9 mouse cellular contexts compared by ENCODE assay signal in genomic region chr12:105504736-105505135, GRCm38 (mm10). TPM values are rescaled to one million over a fixed set of nuclear protein-coding genes. Genes with fewer than 3 reads are reported as not detected.
A peak's percentile ranks its signal among the peaks of the same experiment; 100 is the strongest.
DNase-seq lines count a peak whose midpoint lies in the region; ATAC-seq and TF ChIP-seq lines count a peak whose summit lies in the region.
"Had no signal": no experiment of that assay in that cellular context is flagged by ENCODE, and none has a peak within 500 bp of the region (broad histone marks: within the 10 kb centered on the region; RNA-seq: fewer than 3 reads in every experiment).

No protein-coding gene starts in this region.

- no peak for TF ChIP-seq POLR2A in heart, adult 2 months (IDR thresholded peaks at IDR 0.05; ENCODE audit: insufficient read depth, low read depth, low read length)

- no peaks in the 10 kb centered on the region for H3K36me3 ChIP-seq in heart, adult 2 months (ENCODE audit: control insufficient read depth, insufficient read depth, low read length)
- H3K36me3 ChIP-seq in neural tube, embryonic 15.5 days: no peaks in the 10 kb centered on the region
- no peaks in the 10 kb centered on the region for H3K36me3 ChIP-seq in hindbrain, embryonic 14.5 days (replicated peaks; ENCODE audit: control insufficient read depth, insufficient read depth)

- ATAC-seq in neural tube, embryonic 15.5 days (ENCODE audit: low FRiP score): no peak
- no peak for ATAC-seq in hindbrain, embryonic 14.5 days (ENCODE audit: low FRiP score)

- no peak overlapping the region for H3K27ac ChIP-seq in heart, adult 2 months
- no peak overlapping the region for H3K27ac ChIP-seq in neural tube, embryonic 15.5 days (replicated peaks)
- H3K27ac ChIP-seq in hindbrain, embryonic 14.5 days: no peak overlapping the region
- H3K27ac ChIP-seq: macrophage had no signal

- H3K9me3 ChIP-seq in neural tube, embryonic 15.5 days (replicated peaks): no peaks in the 10 kb centered on the region
- no peaks in the 10 kb centered on the region for H3K9me3 ChIP-seq in hindbrain, embryonic 14.5 days (ENCODE audit: control insufficient read depth, low read length)

- no peak for TF ChIP-seq EP300 in heart, adult 2 months (IDR thresholded peaks at IDR 0.05; ENCODE audit: insufficient read depth, low read depth, low read length)

- TF ChIP-seq CTCF in heart, adult 2 months (IDR thresholded peaks at IDR 0.05): peak; percentile 47

- H3K9ac ChIP-seq in heart, adult 2 months (ENCODE audit: low read depth, low read length): no peak overlapping the region
- no peak overlapping the region for H3K9ac ChIP-seq in neural tube, embryonic 15.5 days (replicated peaks)
- no peak overlapping the region for H3K9ac ChIP-seq in hindbrain, embryonic 14.5 days

- H3K4me3 ChIP-seq in heart, adult 2 months: no peak overlapping the region
- H3K4me3 ChIP-seq in neural tube, embryonic 15.5 days (replicated peaks): no peak overlapping the region
- no peak overlapping the region for H3K4me3 ChIP-seq in hindbrain, embryonic 14.5 days (replicated peaks; ENCODE audit: low read length)

- DNase-seq in heart, adult 2 months: no peak
- DNase-seq in heart, adult 9 months (ENCODE audit: low spot score in 2 of 2): no peak
- peak; percentile 40 for DNase-seq in neural tube, embryonic 10.5 days (ENCODE audit: extremely low spot score, low spot score)
- DNase-seq in induced T-regulatory cell, adult 2 months (ENCODE audit: low read depth): peak; percentile 47
- no peak for DNase-seq in MN1 (ENCODE audit: low spot score)
- DNase-seq in hindbrain, embryonic 14.5 days (ENCODE audit: low spot score): no peak
- no peak for DNase-seq in urinary bladder, postnatal 25 days (ENCODE audit: low spot score)

- H3K4me2 ChIP-seq in neural tube, embryonic 15.5 days: no peak overlapping the region
- H3K4me2 ChIP-seq in hindbrain, embryonic 14.5 days (replicated peaks): no peak overlapping the region

- intact Hi-C loops in heart, adult 2 months (cut with DNase I): no loop called here

- no peaks in the 10 kb centered on the region for H3K79me2 ChIP-seq in heart, adult 2 months (replicated peaks; ENCODE audit: control insufficient read depth, insufficient read depth, low read length)

- 70% methylated on average over 6 of the region's 6 CpGs for WGBS in heart, adult 2 months
- 71% methylated on average over 6 of the region's 6 CpGs for WGBS in neural tube, embryonic 15.5 days
- WGBS in hindbrain, embryonic 14.5 days: 62% methylated on average over 6 of the region's 6 CpGs

- no peaks in the 10 kb centered on the region for H3K27me3 ChIP-seq in heart, adult 2 months (ENCODE audit: control insufficient read depth, insufficient read depth, low read length)
- no peaks in the 10 kb centered on the region for H3K27me3 ChIP-seq in neural tube, embryonic 15.5 days (replicated peaks)
- no peaks in the 10 kb centered on the region for H3K27me3 ChIP-seq in hindbrain, embryonic 14.5 days (ENCODE audit: control insufficient read depth, insufficient read depth, low read length)

- H3K4me1 ChIP-seq in heart, adult 2 months (ENCODE audit: control insufficient read depth, insufficient read depth, low read length): no peaks in the 10 kb centered on the region
- H3K4me1 ChIP-seq in neural tube, embryonic 15.5 days: peaks cover 14% of the 10 kb centered on the region
- no peaks in the 10 kb centered on the region; the same call in 1 of the 2 replicates for H3K4me1 ChIP-seq in hindbrain, embryonic 14.5 days (replicated peaks; ENCODE audit: control insufficient read depth, insufficient read depth, low read length)

RNA-seq across cellular contexts. Expression of gene D430019H16Rik, which starts 51.1 kb away (rescaled TPM):
- under 1 TPM; 0.14 to 0.16 TPM for total RNA-seq in heart, adult 2 months (2021)
- 1.0 and 1.1 TPM in 2 replicates for polyA plus RNA-seq in heart, adult 2 months (2012; rRNA removed)
- polyA plus RNA-seq in neural tube, embryonic 15.5 days (2015; fragmentation: Nextera tagmentation; extraction: Ambion mirVana): 9.2 and 11.3 TPM in 2 replicates
- polyA plus RNA-seq in hindbrain, embryonic 14.5 days (2014; fragmentation: Nextera tagmentation; extraction: Ambion mirVana): 18.8 and 22.2 TPM in 2 replicates
- polyA plus RNA-seq: macrophage had no signal

RNA-seq across cellular contexts. Expression of gene Bdkrb2, which starts 58.3 kb away (rescaled TPM):
- under 1 TPM; 0.34 to 0.39 TPM for total RNA-seq in heart, adult 2 months (2021)
- polyA plus RNA-seq in heart, adult 2 months (2012; rRNA removed): 0.20 and 0.35 TPM in 2 replicates
- polyA plus RNA-seq in neural tube, embryonic 15.5 days (2015; fragmentation: Nextera tagmentation; extraction: Ambion mirVana): 2.4 and 3.1 TPM in 2 replicates
- 0.47 and 0.75 TPM in 2 replicates for polyA plus RNA-seq in hindbrain, embryonic 14.5 days (2014; fragmentation: Nextera tagmentation; extraction: Ambion mirVana)
- polyA plus RNA-seq: macrophage had no signal

Comparison
In these comparisons a context has a peak if more than half of its experiments do, and no peak if none do; other contexts are left out.
1. DNase-seq: peak in neural tube, embryonic 10.5 days (single experiment) and induced T-regulatory cell, adult 2 months (single experiment); none in heart, adult 2 months (0 of 2), heart, adult 9 months (0 of 2), MN1 (single experiment), hindbrain, embryonic 14.5 days (single experiment) and urinary bladder, postnatal 25 days (single experiment).